Mouse (Mus musculus) kidney, embryonic 14.5 days (tissue): ENCODE data around the gene Slc24a3. TPM values are rescaled to one million over a fixed set of nuclear protein-coding genes. Genes with fewer than 3 reads are reported as not detected.

Experiments used
- ATAC-seq: fragments of 200-750 bp; cut with Nextera tagmentation; 2 replicates; pipeline ENCODE4 v1.8.0; 2017; ENCODE audit warnings: moderate number of reproducible peaks, mild to moderate bottlenecking, moderate TSS enrichment, moderate library complexity; ENCODE audit not compliant: low FRiP score, low TSS enrichment
- H3K27ac ChIP-seq: fragments of 300-500 bp; sonication (generic); 2 replicates; pipeline ENCODE4 v1.5.1; 2014; ENCODE audit warnings: low read depth, mild to moderate bottlenecking, low read length, moderate library complexity, mixed read lengths
- H3K27me3 ChIP-seq: fragments of 300-500 bp; sonication (generic); 2 replicates; pipeline ENCODE4 v1.6.1; 2014; ENCODE audit warnings: mild to moderate bottlenecking, low read length; ENCODE audit not compliant: control insufficient read depth, insufficient read depth
- H3K36me3 ChIP-seq: fragments of 300-500 bp; sonication (generic); 2 replicates; pipeline ENCODE4 v1.6.1; 2014; ENCODE audit warnings: low read length, mixed read lengths; ENCODE audit not compliant: control insufficient read depth, insufficient read depth
- H3K4me1 ChIP-seq: fragments of 300-500 bp; sonication (generic); 2 replicates; pipeline ENCODE4 v1.6.1; 2014; ENCODE audit warnings: low read length, mixed read lengths; ENCODE audit not compliant: control insufficient read depth, insufficient read depth
- H3K4me2 ChIP-seq: fragments of 300-500 bp; sonication (generic); replicated peaks from 2 replicates; pipeline ENCODE4 v1.6.1; 2014; ENCODE audit warnings: low read depth, mild to moderate bottlenecking, low read length
- H3K4me3 ChIP-seq: fragments of 300-500 bp; sonication (generic); 2 replicates; pipeline ENCODE4 v1.5.1; 2014; ENCODE audit warnings: mild to moderate bottlenecking, low read length
- H3K9ac ChIP-seq: fragments of 300-500 bp; sonication (generic); 2 replicates; pipeline ENCODE4 v1.6.1; 2014; ENCODE audit warnings: low read depth, mild to moderate bottlenecking, low read length, moderate library complexity
- H3K9me3 ChIP-seq: fragments of 300-500 bp; sonication (generic); 2 replicates; pipeline ENCODE4 v1.6.1; 2016; ENCODE audit warnings: low read length; ENCODE audit not compliant: control insufficient read depth
- WGBS: fragments of 180-500 bp; shearing (Covaris S2); extraction: QIAGEN DNeasy Blood & Tissue Kit; methylation state at CpG from one replicate; pipeline ENCODE4 v1.1.7; 2014; 5-methylcytosine and 5-hydroxymethylcytosine counted together
- polyA plus RNA-seq: library from polyadenylated mRNA; unstranded; fragments of >200 nt; fragmentation: Nextera tagmentation; extraction: Ambion mirVana; gene quantifications from 2 replicates; pipeline ENCODE4 v1.2.1, GENCODE M21; 2014

Slc24a3 gene
- polyA plus RNA-seq, 1 experiment from 2014 or later, result 2.4 TPM

- 85% methylated on average over 5 of the region's 5 CpGs for WGBS
- no peak overlapping the region for H3K9ac ChIP-seq
- no peak overlapping the region for H3K4me2 ChIP-seq
- 0 out of 2 replicates have a peak, but pooled peaks cover 5% of the 10 kb centered on the region for H3K4me1 ChIP-seq
- no peak overlapping the region for H3K27ac ChIP-seq
- no peaks in the 10 kb centered on the region for H3K36me3 ChIP-seq
- H3K27me3 ChIP-seq, result no peaks in the 10 kb centered on the region
- H3K9me3 ChIP-seq, result no peaks in the 10 kb centered on the region
- no peak for ATAC-seq
- H3K4me3 ChIP-seq, result no peak overlapping the region
These were observed 3.5 kb upstream of the Slc24a3 start for GRCm38 (mm10) chr2:145164086-145164485.

GRCm38 (mm10) chr2:145164562-145164961 lies 3.0 kb upstream of the Slc24a3 start:
- no peaks in the 10 kb centered on the region for H3K36me3 ChIP-seq
- no peak overlapping the region for H3K4me2 ChIP-seq
- 79% methylated on average over 4 of the region's 4 CpGs for WGBS
- 0 out of 2 replicates have a peak, but pooled peaks cover 5% of the 10 kb centered on the region for H3K4me1 ChIP-seq
- ATAC-seq, result no peak
- H3K27ac ChIP-seq, result no peak overlapping the region
- H3K4me3 ChIP-seq, result no peak overlapping the region
- H3K9ac ChIP-seq, result no peak overlapping the region
- H3K9me3 ChIP-seq, result no peaks in the 10 kb centered on the region
- no peaks in the 10 kb centered on the region for H3K27me3 ChIP-seq

GRCm38 (mm10) chr2:145165076-145165475 lies 2.5 kb upstream of the Slc24a3 start:
- no peaks in the 10 kb centered on the region for H3K27me3 ChIP-seq
- H3K4me2 ChIP-seq, result no peak overlapping the region
- 86% methylated on average over 3 of the region's 3 CpGs for WGBS
- no peak overlapping the region for H3K4me3 ChIP-seq
- no peak for ATAC-seq
- no peaks in the 10 kb centered on the region for H3K9me3 ChIP-seq
- H3K36me3 ChIP-seq, result no peaks in the 10 kb centered on the region
- no peak overlapping the region for H3K27ac ChIP-seq
- H3K9ac ChIP-seq, result no peak overlapping the region
- H3K4me1 ChIP-seq, result 0 out of 2 replicates have a peak, but pooled peaks cover 5% of the 10 kb centered on the region

- ATAC-seq, result no peak
- H3K4me3 ChIP-seq, result no peak overlapping the region
- 0 out of 2 replicates have a peak, but pooled peaks cover 5% of the 10 kb centered on the region for H3K4me1 ChIP-seq
- no peak overlapping the region for H3K4me2 ChIP-seq
- H3K9ac ChIP-seq, result no peak overlapping the region
- 89% methylated on average over 6 of the region's 6 CpGs for WGBS
- H3K9me3 ChIP-seq, result no peaks in the 10 kb centered on the region
- H3K27me3 ChIP-seq, result no peaks in the 10 kb centered on the region
- H3K27ac ChIP-seq, result no peak overlapping the region
- H3K36me3 ChIP-seq, result no peaks in the 10 kb centered on the region
These were observed 1.7 kb upstream of the Slc24a3 start for GRCm38 (mm10) chr2:145165854-145166253.

GRCm38 (mm10) chr2:145167051-145167663 lies 397 bp upstream of the Slc24a3 start:
- Histone ChIP-seq H3K4me2 (peak overlapping the region; percentile 95), H3K4me1 (0 out of 2 replicates have a peak, but pooled peaks cover 5% of the 10 kb centered on the region), H3K27me3 (no peaks in the 10 kb centered on the region), H3K27ac (peak overlapping the region; percentile 65; the same call in 1 of the 2 replicates), H3K36me3 (no peaks in the 10 kb centered on the region), H3K9me3 (no peaks in the 10 kb centered on the region), H3K9ac (peak overlapping the region; percentile 70), H3K4me3 (peak overlapping the region; percentile 72)
- WGBS, result 0% methylated on average over 35 of the region's 38 CpGs
- ATAC-seq, result peak; percentile 80

GRCm38 (mm10) chr2:145168405-145168971 lies 934 bp downstream of the Slc24a3 start:
- ATAC-seq, result no peak; the same call in 1 of the 2 replicates
- H3K4me3 ChIP-seq, result peak overlapping the region; percentile 72
- no peaks in the 10 kb centered on the region for H3K9me3 ChIP-seq
- peak overlapping the region; percentile 70; the same call in 1 of the 2 replicates for H3K9ac ChIP-seq
- 7% methylated on average over 10 of the region's 10 CpGs for whole genome bisulfite sequencing
- no peaks in the 10 kb centered on the region for H3K27me3 ChIP-seq
- H3K4me2 ChIP-seq, result peak overlapping the region; percentile 95
- H3K4me1 ChIP-seq, result 0 out of 2 replicates have a peak, but pooled peaks cover 5% of the 10 kb centered on the region
- no peaks in the 10 kb centered on the region for H3K36me3 ChIP-seq
- H3K27ac ChIP-seq, result no peak overlapping the region

- no peak overlapping the region for H3K27ac ChIP-seq
- H3K4me2 ChIP-seq, result no peak overlapping the region
- H3K4me3 ChIP-seq, result no peak overlapping the region
- no peaks in the 10 kb centered on the region for H3K9me3 ChIP-seq
- H3K9ac ChIP-seq, result no peak overlapping the region
- 91% methylated on average over 4 of the region's 4 CpGs for WGBS
- H3K36me3 ChIP-seq, result no peaks in the 10 kb centered on the region
- no peak for ATAC-seq
- no peaks in the 10 kb centered on the region for H3K4me1 ChIP-seq
- no peaks in the 10 kb centered on the region for H3K27me3 ChIP-seq
These were observed 5.6 kb downstream of the Slc24a3 start for GRCm38 (mm10) chr2:145172978-145173655.

- Histone ChIP-seq H3K36me3 (no peaks in the 10 kb centered on the region), H3K9me3 (no peaks in the 10 kb centered on the region), H3K9ac (no peak overlapping the region), H3K4me2 (no peak overlapping the region), H3K27ac (no peak overlapping the region), H3K4me1 (no peaks in the 10 kb centered on the region), H3K27me3 (no peaks in the 10 kb centered on the region), H3K4me3 (no peak overlapping the region)
- no peak for ATAC-seq
- 93% methylated on average over 7 of the region's 7 CpGs for WGBS
These were observed 7.5 kb downstream of the Slc24a3 start for GRCm38 (mm10) chr2:145175036-145175435.

GRCm38 (mm10) chr2:145182410-145182809 lies 14.9 kb downstream of the Slc24a3 start:
- H3K36me3 ChIP-seq, result no peaks in the 10 kb centered on the region
- H3K4me1 ChIP-seq, result no peaks in the 10 kb centered on the region
- H3K4me3 ChIP-seq, result no peak overlapping the region
- ATAC-seq, result peak; percentile 64; the same call in 1 of the 2 replicates
- no peak overlapping the region for H3K9ac ChIP-seq
- H3K27me3 ChIP-seq, result no peaks in the 10 kb centered on the region
- H3K9me3 ChIP-seq, result no peaks in the 10 kb centered on the region
- no peak overlapping the region for H3K27ac ChIP-seq
- no peak overlapping the region for H3K4me2 ChIP-seq
- WGBS, result 44% methylated on average over 8 of the region's 8 CpGs
